Comparison of ENCODE assay signal across 30 mouse cellular contexts in genomic region chr2:158849416-158849815, GRCm38 (mm10). TPM values are rescaled to one million over a fixed set of nuclear protein-coding genes. Genes with fewer than 3 reads are reported as not detected.
DNase-seq lines count a peak whose midpoint lies in the region; ATAC-seq and TF ChIP-seq lines count a peak whose summit lies in the region.
"Had no signal": no experiment of that assay in that cellular context is flagged by ENCODE, and none has a peak within 500 bp of the region (broad histone marks: within the 10 kb centered on the region; RNA-seq: fewer than 3 reads in every experiment).

No protein-coding gene starts in this region.

- no peak overlapping the region for H3K4me2 ChIP-seq in midbrain, embryonic 11.5 days
- no peak overlapping the region for H3K4me2 ChIP-seq in midbrain, postnatal 0 days (ENCODE audit: low read depth, low read length, poor library complexity, severe bottlenecking)
- no peak overlapping the region for H3K4me2 ChIP-seq in heart, embryonic 11.5 days
- H3K4me2 ChIP-seq: embryonic facial prominence, embryonic 12.5 days; embryonic facial prominence, embryonic 15.5 days; heart, embryonic 12.5 days; heart, embryonic 15.5 days; hindbrain, embryonic 13.5 days had no signal

- peak; percentile 12 for DNase-seq in CD4-positive, CD25-positive, alpha-beta regulatory T cell, adult 2 months (ENCODE audit: low read depth, low spot score)
- peak; percentile 68 for DNase-seq in midbrain, embryonic 11.5 days (ENCODE audit: low spot score, missing footprints)
- no peak for DNase-seq in midbrain, postnatal 0 days (ENCODE audit: low spot score)
- DNase-seq in ES-CJ7 (ENCODE audit: low read depth, low spot score) (peak; percentile 53), ZHBTc4 (ENCODE audit: low read depth, low spot score) (peak; percentile 76)
- DNase-seq in lung, adult 18-20 months = no peak
- DNase-seq: adrenal gland, adult 8-10 months; adrenal gland, postnatal 25 days; cerebellum, adult 11-12 months; cerebellum, adult 9-11 months; cerebellum, postnatal 25 days; forebrain, postnatal 0 days; gastrocnemius, adult 2 months; gastrocnemius, postnatal 14 days; heart, adult 11 months; heart, postnatal 10 days; heart, postnatal 36 days had no signal

- ATAC-seq in CD4-positive, CD25-positive, alpha-beta regulatory T cell, adult 4 months = no peak
- ATAC-seq in midbrain, embryonic 11.5 days (ENCODE audit: low FRiP score) = no peak
- no peak for ATAC-seq in midbrain, postnatal 0 days (ENCODE audit: low FRiP score)
- ATAC-seq in heart, embryonic 11.5 days (replicated peaks; ENCODE audit: insufficient number of reproducible peaks, low FRiP score, low TSS enrichment) = no peak
- ATAC-seq: activated CD4-positive, CD25-positive, alpha-beta regulatory T cell, adult 4 months; forebrain, embryonic 14.5 days; forebrain, postnatal 0 days; hindbrain, postnatal 0 days; Patski had no signal

- no peak overlapping the region for H3K9ac ChIP-seq in midbrain, embryonic 11.5 days (ENCODE audit: low read length)
- H3K9ac ChIP-seq in midbrain, postnatal 0 days (replicated peaks; ENCODE audit: low read length, poor library complexity, severe bottlenecking) = no peak overlapping the region
- H3K9ac ChIP-seq in heart, embryonic 11.5 days (ENCODE audit: low read depth, low read length) = no peak overlapping the region
- H3K9ac ChIP-seq: embryonic facial prominence, embryonic 12.5 days; embryonic facial prominence, embryonic 15.5 days; forebrain, postnatal 0 days; heart, embryonic 12.5 days; heart, embryonic 15.5 days; hindbrain, embryonic 13.5 days had no signal

- H3K27me3 ChIP-seq in midbrain, embryonic 11.5 days (ENCODE audit: control insufficient read depth, insufficient read depth, low read length) = no peaks in the 10 kb centered on the region
- no peaks in the 10 kb centered on the region for H3K27me3 ChIP-seq in midbrain, postnatal 0 days (ENCODE audit: insufficient read depth, low read length)
- no peaks in the 10 kb centered on the region for H3K27me3 ChIP-seq in heart, embryonic 11.5 days (ENCODE audit: control insufficient read depth, insufficient read depth, low read length)
- H3K27me3 ChIP-seq: embryonic facial prominence, embryonic 12.5 days; embryonic facial prominence, embryonic 15.5 days; heart, embryonic 12.5 days; heart, embryonic 15.5 days; hindbrain, embryonic 13.5 days; Patski had no signal

- no peaks in the 10 kb centered on the region for H3K36me3 ChIP-seq in midbrain, embryonic 11.5 days (ENCODE audit: control insufficient read depth, insufficient read depth, low read length)
- H3K36me3 ChIP-seq in midbrain, postnatal 0 days (ENCODE audit: insufficient read depth, low read length) = 0 out of 2 replicates have a peak, but pooled peaks cover 12% of the 10 kb centered on the region
- H3K36me3 ChIP-seq in heart, embryonic 11.5 days (ENCODE audit: control insufficient read depth, insufficient read depth, low read length) = peaks cover 9% of the 10 kb centered on the region; the same call in 1 of the 2 replicates

- 70% methylated on average over 9 of the region's 9 CpGs for WGBS in midbrain, embryonic 11.5 days
- WGBS in midbrain, postnatal 0 days = 75% methylated on average over 9 of the region's 9 CpGs
- WGBS in heart, embryonic 11.5 days (ENCODE audit: insufficient replicate concordance) = 70% methylated on average over 9 of the region's 9 CpGs

- no peak overlapping the region for H3K4me3 ChIP-seq in midbrain, embryonic 11.5 days (ENCODE audit: low read depth, low read length)
- H3K4me3 ChIP-seq in midbrain, postnatal 0 days (ENCODE audit: low read depth, low read length) = no peak overlapping the region
- H3K4me3 ChIP-seq in heart, embryonic 11.5 days (ENCODE audit: low read depth, low read length) = no peak overlapping the region
- H3K4me3 ChIP-seq: embryonic facial prominence, embryonic 12.5 days; embryonic facial prominence, embryonic 15.5 days; gastrocnemius, adult 2 months; heart, embryonic 12.5 days; heart, embryonic 15.5 days; hindbrain, embryonic 10.5 days; hindbrain, embryonic 13.5 days had no signal

- H3K27ac ChIP-seq in midbrain, embryonic 11.5 days (ENCODE audit: low read depth, low read length) = no peak overlapping the region
- no peak overlapping the region for H3K27ac ChIP-seq in midbrain, postnatal 0 days (ENCODE audit: low read depth, low read length)
- H3K27ac ChIP-seq in heart, embryonic 11.5 days (ENCODE audit: low read depth, low read length) = no peak overlapping the region
- H3K27ac ChIP-seq: embryonic facial prominence, embryonic 12.5 days; embryonic facial prominence, embryonic 15.5 days; gastrocnemius, adult 2 months; heart, embryonic 15.5 days; hindbrain, embryonic 10.5 days; hindbrain, embryonic 13.5 days; hindbrain, postnatal 0 days had no signal

- no peaks in the 10 kb centered on the region for H3K9me3 ChIP-seq in midbrain, embryonic 11.5 days (ENCODE audit: control insufficient read depth, low read length)
- no peaks in the 10 kb centered on the region for H3K9me3 ChIP-seq in midbrain, postnatal 0 days (ENCODE audit: low read length)
- H3K9me3 ChIP-seq in heart, embryonic 11.5 days (replicated peaks; ENCODE audit: control insufficient read depth, low read length) = no peaks in the 10 kb centered on the region
- H3K9me3 ChIP-seq: embryonic facial prominence, embryonic 12.5 days; embryonic facial prominence, embryonic 15.5 days; G1E; heart, embryonic 12.5 days; heart, embryonic 15.5 days; hindbrain, embryonic 10.5 days; hindbrain, embryonic 13.5 days had no signal

- H3K4me1 ChIP-seq in midbrain, embryonic 11.5 days (ENCODE audit: control insufficient read depth, insufficient read depth, low read length) = no peaks in the 10 kb centered on the region
- H3K4me1 ChIP-seq in midbrain, postnatal 0 days (ENCODE audit: insufficient read depth, low read length) = no peaks in the 10 kb centered on the region
- no peaks in the 10 kb centered on the region for H3K4me1 ChIP-seq in heart, embryonic 11.5 days (ENCODE audit: control insufficient read depth, insufficient read depth, low read length)
- H3K4me1 ChIP-seq: embryonic facial prominence, embryonic 12.5 days; heart, embryonic 15.5 days; hindbrain, embryonic 10.5 days had no signal

- TF ChIP-seq CTCF in midbrain, postnatal 0 days (IDR thresholded peaks at IDR 0.05) = no peak

RNA-seq across cellular contexts. Expression of gene Dhx35, which starts 54.8 kb away (rescaled TPM):
- polyA plus RNA-seq in CD4-positive, CD25-positive, alpha-beta regulatory T cell, adult 4 months (2017; shearing (Covaris generic)) = 10 to 100 TPM; 12.7 to 25.7 TPM
- polyA plus RNA-seq in midbrain, embryonic 11.5 days (2014; fragmentation: Nextera tagmentation; extraction: Ambion mirVana) = 16.1 and 18.3 TPM in 2 replicates
- total RNA-seq in midbrain, postnatal 0 days (2014; rRNA removed) = 24.7 and 26.9 TPM in 2 replicates
- polyA plus RNA-seq in midbrain, postnatal 0 days (2015; fragmentation: Nextera tagmentation; extraction: Ambion mirVana) = 9.7 and 11.4 TPM in 2 replicates
- polyA plus RNA-seq in heart, embryonic 11.5 days (2014; fragmentation: Nextera tagmentation; extraction: Ambion mirVana) = 14.2 and 15.3 TPM in 2 replicates

Comparison
In these comparisons a context has a peak if more than half of its experiments do, and no peak if none do; other contexts are left out.
1. DNase-seq: peak in CD4-positive, CD25-positive, alpha-beta regulatory T cell, adult 2 months (single experiment), midbrain, embryonic 11.5 days (single experiment), ES-CJ7 (single experiment) and ZHBTc4 (single experiment); none in midbrain, postnatal 0 days (single experiment) and lung, adult 18-20 months (0 of 2).